Mouse (Mus musculus) MEL (cell line): ENCODE results near the gene Pax6. TPM values are rescaled to one million over a fixed set of nuclear protein-coding genes. Genes with fewer than 3 reads are reported as not detected.

Experiments used
- DNase-seq: peaks from one replicate; pipeline ENCODE4 v3.0.0; 2011; ENCODE audit warnings: low read depth, low spot score
- H3K27ac ChIP-seq: 2 replicates; pipeline ENCODE4 v1.5.1; 2012; ENCODE audit warnings: low read depth, mild to moderate bottlenecking, control low read depth, low read length, moderate library complexity; ENCODE audit not compliant: control insufficient read depth
- H3K27me3 ChIP-seq, 2 experiments: fragments of 150-350 bp in 1 of 2; sonication (generic) in 1 of 2; 2 replicates each; pipeline ENCODE4 v1.6.1; 2012; ENCODE audit warnings: low read length in 2 of 2, mild to moderate bottlenecking in 2 of 2, improper control_type of control experiment in 1 of 2, moderate library complexity in 1 of 2; ENCODE audit not compliant: insufficient read depth in 2 of 2, control insufficient read depth in 1 of 2
- H3K36me3 ChIP-seq, 2 experiments: 2 replicates each; pipeline ENCODE4 v1.6.1; 2012 to 2014; ENCODE audit warnings: low read length in 2 of 2, improper control_type of control experiment in 1 of 2, inconsistent platforms in 1 of 2, mild to moderate bottlenecking in 1 of 2; ENCODE audit not compliant: insufficient read depth in 2 of 2, control insufficient read depth in 1 of 2
- H3K4me1 ChIP-seq, 2 experiments: fragments of 150-350 bp in 1 of 2; sonication (generic) in 1 of 2; 2 replicates each; pipeline ENCODE4 v1.6.1; 2012; ENCODE audit warnings: low read length in 2 of 2, improper control_type of control experiment in 1 of 2, mild to moderate bottlenecking in 1 of 2; ENCODE audit not compliant: insufficient read depth in 2 of 2, control insufficient read depth in 1 of 2
- H3K4me3 ChIP-seq, 2 experiments: fragments of 150-350 bp in 1 of 2; sonication (generic) in 1 of 2; 2 replicates each; pipeline ENCODE4 v1.5.1; 2012; ENCODE audit warnings: low read depth in 2 of 2, low read length in 2 of 2, mild to moderate bottlenecking in 2 of 2, moderate library complexity in 2 of 2, control low read depth in 1 of 2, improper control_type of control experiment in 1 of 2; ENCODE audit not compliant: control insufficient read depth in 1 of 2, insufficient read depth in 1 of 2
- H3K79me2 ChIP-seq: 2 replicates; pipeline ENCODE4 v1.6.1; 2012; ENCODE audit warnings: mild to moderate bottlenecking, low read length, moderate library complexity; ENCODE audit not compliant: control insufficient read depth, poor library complexity, insufficient read depth
- H3K9ac ChIP-seq: 2 replicates; pipeline ENCODE4 v1.6.1; 2012; ENCODE audit warnings: low read depth, mild to moderate bottlenecking, control low read depth, low read length, moderate library complexity; ENCODE audit not compliant: control insufficient read depth, poor library complexity, severe bottlenecking
- H3K9me3 ChIP-seq: fragments of 150-350 bp; sonication (generic); replicated peaks from 2 replicates; pipeline ENCODE4 v1.6.1; 2012; ENCODE audit warnings: mild to moderate bottlenecking, low read length, improper control_type of control experiment, moderate library complexity; ENCODE audit not compliant: insufficient read depth
- BHLHE40 ChIP-seq: IDR thresholded peaks from 2 replicates; pipeline ENCODE4 v1.6.1; 2012; ENCODE audit warnings: low read depth, mild to moderate bottlenecking, inconsistent platforms, low read length, improper control_type of control experiment, borderline replicate concordance
- CHD2 ChIP-seq: IDR thresholded peaks from 2 replicates; pipeline ENCODE4 v1.6.1; 2011; ENCODE audit warnings: low read length, improper control_type of control experiment
- EP300 ChIP-seq, 2 experiments: IDR thresholded peaks; 2 replicates each; pipeline ENCODE4 v1.6.1; 2011; ENCODE audit warnings: improper control_type of control experiment in 2 of 2, low read length in 2 of 2, low read depth in 1 of 2, mild to moderate bottlenecking in 1 of 2
- ETS1 ChIP-seq: IDR thresholded peaks from 2 replicates; pipeline ENCODE4 v1.6.1; 2012; ENCODE audit warnings: low read depth, mild to moderate bottlenecking, inconsistent platforms, low read length, improper control_type of control experiment, moderate library complexity
- GABPA ChIP-seq: IDR thresholded peaks from 2 replicates; pipeline ENCODE4 v1.6.1; 2012; ENCODE audit warnings: low read depth, mild to moderate bottlenecking, inconsistent platforms, low read length, improper control_type of control experiment, moderate library complexity
- MAFK ChIP-seq: IDR thresholded peaks from 2 replicates; pipeline ENCODE4 v1.6.1; 2011; ENCODE audit warnings: low read depth, mild to moderate bottlenecking, low read length, improper control_type of control experiment, borderline replicate concordance
- MAZ ChIP-seq: IDR thresholded peaks from 2 replicates; pipeline ENCODE4 v1.6.1; 2012; ENCODE audit warnings: low read depth, mild to moderate bottlenecking, inconsistent platforms, low read length, improper control_type of control experiment
- NRF1 ChIP-seq: IDR thresholded peaks from 2 replicates; pipeline ENCODE4 v1.6.1; 2014; ENCODE audit warnings: low read depth, mild to moderate bottlenecking, inconsistent platforms, low read length, improper control_type of control experiment, moderate library complexity; ENCODE audit not compliant: poor library complexity, insufficient read depth, severe bottlenecking
- RAD21 ChIP-seq: IDR thresholded peaks from 2 replicates; pipeline ENCODE4 v1.6.1; 2011; ENCODE audit warnings: mild to moderate bottlenecking, low read depth, low read length, improper control_type of control experiment
- RCOR1 ChIP-seq: IDR thresholded peaks from 2 replicates; pipeline ENCODE4 v1.6.1; 2012; ENCODE audit warnings: low read depth, mild to moderate bottlenecking, inconsistent platforms, low read length, improper control_type of control experiment
- SIN3A ChIP-seq: IDR thresholded peaks from 2 replicates; pipeline ENCODE4 v1.6.1; 2012; ENCODE audit warnings: low read length, improper control_type of control experiment, inconsistent platforms
- USF1 ChIP-seq: IDR thresholded peaks from 2 replicates; pipeline ENCODE4 v1.6.1; 2014; ENCODE audit warnings: low read depth, mild to moderate bottlenecking, inconsistent platforms, low read length, improper control_type of control experiment, moderate library complexity
- USF2 ChIP-seq, 2 experiments: IDR thresholded peaks; 2 replicates each; pipeline ENCODE4 v1.6.1; 2011 to 2012; ENCODE audit warnings: improper control_type of control experiment in 2 of 2, low read length in 2 of 2, borderline replicate concordance in 1 of 2, inconsistent platforms in 1 of 2, low read depth in 1 of 2, mild to moderate bottlenecking in 1 of 2; ENCODE audit not compliant: insufficient read depth in 1 of 2
- ZMIZ1 ChIP-seq: IDR thresholded peaks from 2 replicates; pipeline ENCODE4 v1.6.1; 2012; ENCODE audit warnings: low read depth, mild to moderate bottlenecking, inconsistent platforms, low read length, improper control_type of control experiment, moderate library complexity
- polyA plus RNA-seq, 2 experiments: library from polyadenylated mRNA; stranded (reverse) in 1 of 2; unstranded in 1 of 2; fragments of >175 nt in 1 of 2; fragments of >200 nt in 1 of 2; gene quantifications; 2 replicates each; pipeline versions ENCODE4 v1.2.1 to v1.2.4; 2012; ENCODE audit warnings: low replicate concordance in 2 of 2, low read depth in 1 of 2; ENCODE audit not compliant: insufficient read length in 2 of 2, insufficient read depth in 1 of 2, missing spikeins in 1 of 2
- total RNA-seq: library from RNA; depleted of rRNA; stranded (reverse); fragments of 300-350 nt; gene quantifications from 2 replicates; pipeline ENCODE4 v1.2.3, GENCODE M21; 2012

The Pax6 gene
- total and polyA plus RNA-seq, 3 experiments, result 7.5 to 17.6 TPM; not detected in 1

GRCm38 (mm10) chr2:105670731-105671095, 2.0 kb downstream of the Pax6 start:
- H3K9me3 ChIP-seq, result no peaks in the 10 kb centered on the region
- TF ChIP-seq RAD21, result no peak
- no peak for TF ChIP-seq USF2 (IDR thresholded peaks at IDR 0.05; ENCODE audit: borderline replicate concordance in 1 of 2, insufficient read depth in 1 of 2, low read depth in 1 of 2, low read length in 2 of 2)
- no peak for TF ChIP-seq USF1
- TF ChIP-seq EP300 (IDR thresholded peaks at IDR 0.05; ENCODE audit: low read depth in 1 of 2, low read length in 2 of 2), result no peak
- no peak for TF ChIP-seq CHD2
- no peaks in the 10 kb centered on the region for H3K4me1 ChIP-seq

DNA sequence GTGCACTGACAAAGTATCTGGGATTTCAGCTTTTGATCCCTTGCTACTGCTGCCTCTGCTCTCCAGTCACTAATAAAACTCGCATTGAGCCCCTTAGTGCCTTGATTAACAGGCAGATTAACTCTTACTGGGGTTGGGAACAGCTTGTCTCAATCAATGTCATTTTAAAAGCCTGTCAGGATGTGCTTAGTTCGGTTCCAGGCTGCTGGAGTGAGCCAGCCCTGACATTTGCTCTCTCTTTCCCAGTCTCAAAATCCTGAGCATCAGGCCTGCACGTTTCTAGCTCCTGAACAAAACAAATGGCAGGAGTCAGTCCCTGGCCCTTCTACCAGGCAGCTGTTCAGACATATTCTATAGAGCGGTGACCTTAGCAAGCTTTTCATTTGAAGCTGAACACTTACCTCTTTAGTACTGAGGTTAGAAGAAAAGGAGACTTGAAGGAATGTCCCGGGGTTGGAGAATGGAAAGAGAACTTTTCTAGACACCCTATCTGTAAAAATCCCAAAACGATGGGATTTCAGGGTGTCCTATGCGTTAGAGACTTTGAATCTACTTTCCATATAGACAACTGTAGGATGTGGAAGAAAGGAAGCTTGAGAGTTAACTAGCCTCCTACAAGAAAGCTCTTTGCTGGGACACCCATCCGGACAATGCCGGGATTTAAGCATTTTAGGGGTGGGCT, 2.6 kb downstream of the Pax6 start:
- Histone ChIP-seq H3K4me3 (no peak overlapping the region), H3K79me2 (peaks cover 5% of the 10 kb centered on the region), H3K36me3 (no peaks in the 10 kb centered on the region), H3K27me3 (no peaks in the 10 kb centered on the region; a peak in 1 of 4 replicates), H3K27ac (no peak overlapping the region), H3K4me1 (no peaks in the 10 kb centered on the region), H3K9me3 (no peaks in the 10 kb centered on the region), H3K9ac (no peak overlapping the region)
- no peak for DNase-seq
- TF ChIP-seq BHLHE40, result no peak
- TF ChIP-seq ETS1, result no peak
- TF ChIP-seq MAFK, result no peak
- TF ChIP-seq SIN3A, result no peak
- TF ChIP-seq CHD2, result no peak
- TF ChIP-seq RCOR1, result no peak
- TF ChIP-seq GABPA, result no peak
- TF ChIP-seq NRF1, result no peak
- no peak for TF ChIP-seq MAZ
- TF ChIP-seq ZMIZ1, result no peak

More at GRCm38 (mm10) chr2:105670731-105671095, 2.0 kb downstream of the Pax6 start:
- H3K27ac ChIP-seq, result no peak overlapping the region
- H3K79me2 ChIP-seq, result no peaks in the 10 kb centered on the region
- H3K4me3 ChIP-seq, result no peak overlapping the region
- no peak for DNase-seq
- no peaks in the 10 kb centered on the region; a peak in 1 of 4 replicates for H3K27me3 ChIP-seq
- H3K36me3 ChIP-seq, result no peaks in the 10 kb centered on the region
- no peak overlapping the region for H3K9ac ChIP-seq
